Mouse (Mus musculus) retina, adult 2 months (tissue): ENCODE data around the gene Adnp.
A peak's percentile ranks its signal among the peaks of the same experiment; 100 is the strongest.

ENCODE experiments used
- DNase-seq: peaks from one replicate; pipeline ENCODE4 v3.0.0-alpha.2; 2012; ENCODE audit warnings: low read depth, low spot score

The Adnp gene

GRCm38 (mm10) chr2:168156361-168156760, 50.6 kb downstream of the Adnp start:
- DNase-seq = no peak

DNA sequence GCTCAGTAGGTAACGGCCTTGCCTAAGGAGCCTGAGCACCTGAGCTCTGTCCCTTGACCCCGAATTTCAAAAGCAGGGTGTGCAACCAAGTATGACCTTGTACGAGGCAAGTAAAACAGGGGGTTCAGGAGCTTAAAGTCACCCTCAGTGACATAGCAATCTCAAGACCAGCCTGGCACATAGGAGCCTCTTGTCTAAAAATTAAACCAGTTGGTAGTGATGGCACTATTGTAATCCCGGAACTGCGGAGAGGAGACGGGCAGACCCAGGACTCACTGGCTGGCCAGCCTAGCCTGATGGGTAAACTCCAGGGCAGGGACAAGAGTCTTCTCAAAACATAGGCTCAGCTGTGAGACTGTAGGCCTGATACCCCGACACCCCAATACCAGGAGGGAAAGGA, 51.2 kb downstream of the Adnp start:
- DNase-seq = no peak

- DNase-seq = peak; percentile 80
Measured at GRCm38 (mm10) chr2:168154090-168154881, 52.6 kb downstream of the Adnp start.

DNA sequence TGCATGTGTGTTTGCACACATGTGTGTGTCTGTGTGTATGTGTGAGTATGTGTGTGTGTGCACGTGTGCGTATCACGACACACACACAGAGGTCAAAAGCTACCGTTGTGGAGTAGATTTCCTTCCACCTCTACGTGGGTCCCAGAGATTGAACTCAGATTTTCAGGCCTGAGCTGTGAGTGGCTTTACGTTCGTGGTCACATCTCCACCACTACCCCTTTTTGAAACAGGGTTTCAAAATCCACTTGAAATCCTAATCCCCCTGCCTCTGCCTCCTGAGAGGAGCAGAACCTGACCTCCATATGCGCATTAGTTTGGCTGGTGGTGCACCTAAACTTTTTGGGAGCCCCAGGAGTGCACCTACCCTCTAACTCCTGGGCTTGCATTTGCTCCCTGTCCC, 57.7 kb downstream of the Adnp start:
- DNase-seq = no peak

- DNase-seq = no peak
Measured at GRCm38 (mm10) chr2:168147722-168148432, 59.0 kb downstream of the Adnp start.

- DNase-seq = no peak
Measured at GRCm38 (mm10) chr2:168145437-168145836, 61.5 kb downstream of the Adnp start.

- no peak for DNase-seq
Measured at GRCm38 (mm10) chr2:168143794-168144193, 63.1 kb downstream of the Adnp start.

GRCm38 (mm10) chr2:168137161-168137560, 69.8 kb downstream of the Adnp start:
- no peak for DNase-seq
